Mouse (Mus musculus) ES-Bruce4 (cell line): ENCODE results near the gene Slit3. TPM values are rescaled to one million over a fixed set of nuclear protein-coding genes. Genes with fewer than 3 reads are reported as not detected.
A peak's percentile ranks its signal among the peaks of the same experiment; 100 is the strongest.

Experiments
- H3K27ac ChIP-seq: 2 replicates; pipeline ENCODE4 v1.5.1; 2012; ENCODE audit warnings: low read length, inconsistent platforms; ENCODE audit not compliant: insufficient read depth
- H3K27me3 ChIP-seq: 2 replicates; pipeline ENCODE4 v1.6.1; 2012; ENCODE audit warnings: mild to moderate bottlenecking, low read length, inconsistent platforms; ENCODE audit not compliant: control insufficient read depth, poor library complexity, insufficient read depth, severe bottlenecking
- H3K36me3 ChIP-seq: 2 replicates; pipeline ENCODE4 v1.6.1; 2012; ENCODE audit warnings: inconsistent platforms, mild to moderate bottlenecking, low read length, moderate library complexity; ENCODE audit not compliant: control insufficient read depth, poor library complexity, insufficient read depth, severe bottlenecking
- H3K4me1 ChIP-seq: one replicate; pipeline ENCODE4 v1.8.1; 2011; ENCODE audit warnings: low read length; ENCODE audit not compliant: control insufficient read depth, insufficient read depth
- H3K4me3 ChIP-seq: 2 replicates; pipeline ENCODE4 v1.5.1; 2011; ENCODE audit warnings: low read depth, mild to moderate bottlenecking, low read length
- H3K9ac ChIP-seq: 2 replicates; pipeline ENCODE4 v1.6.1; 2012; ENCODE audit warnings: low read depth, mild to moderate bottlenecking, inconsistent platforms; ENCODE audit not compliant: poor library complexity, severe bottlenecking
- H3K9me3 ChIP-seq: replicated peaks from 2 replicates; pipeline ENCODE4 v1.6.1; 2012; ENCODE audit warnings: mild to moderate bottlenecking, low read length, inconsistent platforms; ENCODE audit not compliant: control insufficient read depth, poor library complexity, insufficient read depth, severe bottlenecking
- CTCF ChIP-seq: IDR thresholded peaks from one replicate; pipeline ENCODE4 v1.8.1; 2011; ENCODE audit warnings: low read depth, low read length
- EP300 ChIP-seq: IDR thresholded peaks from 2 replicates; pipeline ENCODE4 v1.6.1; 2011; ENCODE audit warnings: low read depth, low read length; ENCODE audit not compliant: insufficient read depth
- POLR2A ChIP-seq: IDR thresholded peaks from one replicate; pipeline ENCODE4 v1.8.1; 2011; ENCODE audit warnings: low read length; ENCODE audit not compliant: insufficient read depth
- polyA plus RNA-seq: library from polyadenylated mRNA; stranded (reverse); fragments of >200 nt; gene quantifications from 2 replicates; pipeline ENCODE4 v1.2.4, GENCODE M21; 2011; ENCODE audit warnings: low read depth; ENCODE audit not compliant: missing spikeins, insufficient read depth, insufficient read length

Gene Slit3
- polyA plus RNA-seq, 1 experiment, result 2.8 TPM

- H3K36me3 ChIP-seq, result no peaks in the 10 kb centered on the region
- no peak for TF ChIP-seq CTCF
- 0 out of 2 replicates have a peak, but pooled peaks have one; percentile 42 for TF ChIP-seq EP300
- no peaks in the 10 kb centered on the region for H3K27me3 ChIP-seq
- H3K4me1 ChIP-seq, result no peaks in the 10 kb centered on the region
- no peak overlapping the region for H3K4me3 ChIP-seq
- no peak overlapping the region for H3K9ac ChIP-seq
- H3K27ac ChIP-seq, result no peak overlapping the region
- no peaks in the 10 kb centered on the region for H3K9me3 ChIP-seq
Observed at GRCm38 (mm10) chr11:35151539-35151951, 30.5 kb downstream of the Slit3 start.

- Histone ChIP-seq H3K4me1 (no peaks in the 10 kb centered on the region), H3K4me3 (no peak overlapping the region), H3K9ac (no peak overlapping the region), H3K36me3 (no peaks in the 10 kb centered on the region), H3K9me3 (no peaks in the 10 kb centered on the region), H3K27me3 (no peaks in the 10 kb centered on the region), H3K27ac (no peak overlapping the region)
- TF ChIP-seq CTCF (no peak), EP300 (no peak), POLR2A (no peak)
Observed at GRCm38 (mm10) chr11:35152875-35153274, 31.9 kb downstream of the Slit3 start.

GRCm38 (mm10) chr11:35154449-35154848 lies 33.4 kb downstream of the Slit3 start:
- TF ChIP-seq EP300 (no peak), POLR2A (no peak), CTCF (no peak)
- no peaks in the 10 kb centered on the region for H3K36me3 ChIP-seq
- no peak overlapping the region for H3K27ac ChIP-seq
- H3K9me3 ChIP-seq, result no peaks in the 10 kb centered on the region
- H3K4me3 ChIP-seq, result no peak overlapping the region
- no peaks in the 10 kb centered on the region for H3K4me1 ChIP-seq
- H3K27me3 ChIP-seq, result no peaks in the 10 kb centered on the region
- H3K9ac ChIP-seq, result no peak overlapping the region

GRCm38 (mm10) chr11:35155281-35155680 lies 34.3 kb downstream of the Slit3 start:
- no peaks in the 10 kb centered on the region for H3K9me3 ChIP-seq
- TF ChIP-seq EP300 (no peak), POLR2A (no peak), CTCF (no peak)
- no peaks in the 10 kb centered on the region for H3K36me3 ChIP-seq
- no peaks in the 10 kb centered on the region for H3K4me1 ChIP-seq
- H3K27me3 ChIP-seq, result no peaks in the 10 kb centered on the region
- H3K9ac ChIP-seq, result no peak overlapping the region
- no peak overlapping the region for H3K4me3 ChIP-seq
- no peak overlapping the region for H3K27ac ChIP-seq

GRCm38 (mm10) chr11:35156676-35157075 lies 35.7 kb downstream of the Slit3 start:
- no peaks in the 10 kb centered on the region for H3K4me1 ChIP-seq
- no peaks in the 10 kb centered on the region for H3K27me3 ChIP-seq
- H3K36me3 ChIP-seq, result no peaks in the 10 kb centered on the region
- no peak overlapping the region for H3K27ac ChIP-seq
- TF ChIP-seq CTCF, result no peak
- no peak for TF ChIP-seq POLR2A
- TF ChIP-seq EP300, result no peak
- H3K4me3 ChIP-seq, result no peak overlapping the region
- no peaks in the 10 kb centered on the region for H3K9me3 ChIP-seq
- no peak overlapping the region for H3K9ac ChIP-seq

- no peaks in the 10 kb centered on the region for H3K36me3 ChIP-seq
- H3K4me3 ChIP-seq, result no peak overlapping the region
- H3K9ac ChIP-seq, result no peak overlapping the region
- H3K27ac ChIP-seq, result no peak overlapping the region
- H3K9me3 ChIP-seq, result no peaks in the 10 kb centered on the region
- H3K4me1 ChIP-seq, result no peaks in the 10 kb centered on the region
- H3K27me3 ChIP-seq, result no peaks in the 10 kb centered on the region
- no peak for TF ChIP-seq EP300
- no peak for TF ChIP-seq POLR2A
- no peak for TF ChIP-seq CTCF
Observed at GRCm38 (mm10) chr11:35160682-35161211, 39.7 kb downstream of the Slit3 start.
